In the genomic region with DNA sequence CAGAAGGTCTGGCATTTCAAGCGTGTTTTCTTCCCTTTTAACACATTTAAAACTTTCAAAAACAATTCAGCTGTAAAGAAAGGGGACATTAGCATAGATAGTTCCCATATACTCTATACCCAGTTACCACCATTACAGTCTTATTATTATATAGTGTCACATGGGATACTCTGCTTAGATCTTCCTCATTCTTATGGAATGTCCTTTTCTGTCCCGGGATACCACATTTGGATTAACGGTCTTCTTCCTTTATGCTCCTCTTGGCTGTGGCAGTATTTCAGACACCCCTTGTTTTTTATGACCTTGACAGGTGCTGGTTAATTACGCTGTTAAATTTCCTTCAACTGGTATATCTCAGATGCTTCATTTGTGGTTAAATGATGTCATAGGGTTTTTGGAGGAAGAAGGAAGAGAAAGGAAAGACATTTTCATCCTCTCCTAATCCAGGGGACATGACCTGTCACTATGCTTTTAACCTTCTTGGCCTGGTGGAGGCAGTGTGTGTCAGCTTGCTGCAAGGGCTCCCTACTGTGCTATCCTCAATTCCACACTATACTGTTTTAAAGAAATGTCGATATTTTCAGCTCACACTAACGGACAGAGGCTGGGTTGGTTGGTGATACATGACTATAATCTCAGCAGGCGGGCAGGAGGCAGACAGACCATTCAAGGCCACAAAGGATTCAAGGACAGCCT, we compare ENCODE assay signal across 8 mouse cellular contexts. TPM values are rescaled to one million over a fixed set of nuclear protein-coding genes. Genes with fewer than 3 reads are reported as not detected.
A peak's percentile ranks its signal among the peaks of the same experiment; 100 is the strongest.
DNase-seq lines count a peak whose midpoint lies in the region; ATAC-seq and TF ChIP-seq lines count a peak whose summit lies in the region.

No protein-coding gene starts in this region.

- TF ChIP-seq CTCF in midbrain, postnatal 0 days (IDR thresholded peaks at IDR 0.05), result peak; percentile 57

- H3K9ac ChIP-seq in midbrain, postnatal 0 days (replicated peaks; ENCODE audit: low read length, poor library complexity, severe bottlenecking), result no peak overlapping the region

- WGBS in midbrain, postnatal 0 days, result 35% methylated on average over 7 of the region's 7 CpGs

- peak; percentile 9 to 12 for DNase-seq in kidney, postnatal 36 days
- no peak for DNase-seq in kidney, adult 18-20 months
- DNase-seq in ZHBTc4 (ENCODE audit: low read depth, low spot score), result peak; percentile 53
- peak; percentile 17 for DNase-seq in midbrain, postnatal 0 days (ENCODE audit: low spot score)
- DNase-seq in adrenal gland, adult (ENCODE audit: inconsistent age in 2 of 2, low spot score in 1 of 2), result no peak
- no peak for DNase-seq in right cerebral cortex, postnatal 4 days
- DNase-seq in right cerebral cortex, postnatal 10 days (ENCODE audit: low spot score in 2 of 2), result no peak

- 0 out of 2 replicates have a peak, but pooled peaks cover 4% of the 10 kb centered on the region for H3K4me1 ChIP-seq in midbrain, postnatal 0 days (ENCODE audit: insufficient read depth, low read length)

- H3K27ac ChIP-seq in midbrain, postnatal 0 days (ENCODE audit: low read depth, low read length), result no peak overlapping the region

- H3K9me3 ChIP-seq in midbrain, postnatal 0 days (ENCODE audit: low read length), result no peaks in the 10 kb centered on the region

- ATAC-seq in granulocyte monocyte progenitor cell, adult 5-6 weeks (replicated peaks; ENCODE audit: poor library complexity, severe bottlenecking), result 0 out of 2 replicates have a peak, but pooled peaks have one; percentile 13
- no peak for ATAC-seq in midbrain, postnatal 0 days (ENCODE audit: low FRiP score)

- peak overlapping the region; percentile 98 for H3K4me2 ChIP-seq in midbrain, postnatal 0 days (ENCODE audit: low read depth, low read length, poor library complexity, severe bottlenecking)

- no peaks in the 10 kb centered on the region for H3K27me3 ChIP-seq in midbrain, postnatal 0 days (ENCODE audit: insufficient read depth, low read length)

- peak overlapping the region; percentile 57; the same call in 1 of the 2 replicates for H3K4me3 ChIP-seq in midbrain, postnatal 0 days (ENCODE audit: low read depth, low read length)

- no peaks in the 10 kb centered on the region for H3K36me3 ChIP-seq in midbrain, postnatal 0 days (ENCODE audit: insufficient read depth, low read length)

RNA-seq across cellular contexts. Expression of a gene that starts 2.3 kb away (rescaled TPM):
- total RNA-seq in granulocyte monocyte progenitor cell, adult 5-6 weeks (2014; fragmentation: Nextera tagmentation), result not detected in 2 replicates
- not detected in 2 replicates for total RNA-seq in granulocyte monocyte progenitor cell, adult 5-6 weeks (2017)
- total RNA-seq in midbrain, postnatal 0 days (2014; rRNA removed), result 26.8 and 29.3 TPM in 2 replicates
- 20.8 and 21.8 TPM in 2 replicates for polyA plus RNA-seq in midbrain, postnatal 0 days (2015; fragmentation: Nextera tagmentation; extraction: Ambion mirVana)

RNA-seq across cellular contexts. Expression of a gene that starts 40.7 kb away (rescaled TPM):
- total RNA-seq in granulocyte monocyte progenitor cell, adult 5-6 weeks (2014; fragmentation: Nextera tagmentation), result 19.1 and 30.1 TPM in 2 replicates
- 56.0 and 63.8 TPM in 2 replicates for total RNA-seq in granulocyte monocyte progenitor cell, adult 5-6 weeks (2017)
- 25.7 and 43.2 TPM in 2 replicates for total RNA-seq in midbrain, postnatal 0 days (2014; rRNA removed)
- 33.8 and 34.3 TPM in 2 replicates for polyA plus RNA-seq in midbrain, postnatal 0 days (2015; fragmentation: Nextera tagmentation; extraction: Ambion mirVana)

RNA-seq across cellular contexts. Expression of a gene that starts 58.5 kb away (rescaled TPM):
- 45.8 and 70.9 TPM in 2 replicates for total RNA-seq in granulocyte monocyte progenitor cell, adult 5-6 weeks (2014; fragmentation: Nextera tagmentation)
- 67.8 and 69.3 TPM in 2 replicates for total RNA-seq in granulocyte monocyte progenitor cell, adult 5-6 weeks (2017)
- 17.9 and 22.6 TPM in 2 replicates for total RNA-seq in midbrain, postnatal 0 days (2014; rRNA removed)
- 7.8 and 8.5 TPM in 2 replicates for polyA plus RNA-seq in midbrain, postnatal 0 days (2015; fragmentation: Nextera tagmentation; extraction: Ambion mirVana)

RNA-seq across cellular contexts. Expression of a gene that starts 59.2 kb away (rescaled TPM):
- 504 and 603 TPM in 2 replicates for total RNA-seq in granulocyte monocyte progenitor cell, adult 5-6 weeks (2014; fragmentation: Nextera tagmentation)
- total RNA-seq in granulocyte monocyte progenitor cell, adult 5-6 weeks (2017), result 303 and 340 TPM in 2 replicates
- 124 and 125 TPM in 2 replicates for total RNA-seq in midbrain, postnatal 0 days (2014; rRNA removed)
- polyA plus RNA-seq in midbrain, postnatal 0 days (2015; fragmentation: Nextera tagmentation; extraction: Ambion mirVana), result 880 and 907 TPM in 2 replicates

Comparison
In these comparisons a context has a peak if more than half of its experiments do, and no peak if none do; other contexts are left out.
1. DNase-seq: peak in kidney, postnatal 36 days (2 of 2), ZHBTc4 (single experiment) and midbrain, postnatal 0 days (single experiment); none in kidney, adult 18-20 months (single experiment), adrenal gland, adult (0 of 2), right cerebral cortex, postnatal 4 days (single experiment) and right cerebral cortex, postnatal 10 days (0 of 2).
2. RNA of a gene that starts 2.3 kb away (total RNA-seq): 26.8 to 29.3 TPM in midbrain, postnatal 0 days; not detected in granulocyte monocyte progenitor cell, adult 5-6 weeks; every median in the first group is over 10 times any median in the second.